Mouse (Mus musculus): ENCODE measurements around the gene Gemin5.

GRCm38 (mm10) chr11:58139466-58139865 lies 28.9 kb downstream of the Gemin5 start:
- TF ChIP-seq CTCF (conservative IDR thresholded peaks at IDR 0.05; ENCODE audit: low read length): no peak
- TF ChIP-seq POU5F1 (IDR thresholded peaks at IDR 0.05; ENCODE audit: borderline replicate concordance, low read length): no peak
- no peak for TF ChIP-seq NANOG (IDR thresholded peaks at IDR 0.05; ENCODE audit: borderline replicate concordance, low read length)

Data from E14TG2a.4 (cell line).